Mouse (Mus musculus): ENCODE data around the gene Lap3. TPM values are rescaled to one million over a fixed set of nuclear protein-coding genes. Genes with fewer than 3 reads are reported as not detected.

The Lap3 gene
- total RNA-seq, 2 experiments from 2014 or later: 48.2 to 51.6 TPM

DNA sequence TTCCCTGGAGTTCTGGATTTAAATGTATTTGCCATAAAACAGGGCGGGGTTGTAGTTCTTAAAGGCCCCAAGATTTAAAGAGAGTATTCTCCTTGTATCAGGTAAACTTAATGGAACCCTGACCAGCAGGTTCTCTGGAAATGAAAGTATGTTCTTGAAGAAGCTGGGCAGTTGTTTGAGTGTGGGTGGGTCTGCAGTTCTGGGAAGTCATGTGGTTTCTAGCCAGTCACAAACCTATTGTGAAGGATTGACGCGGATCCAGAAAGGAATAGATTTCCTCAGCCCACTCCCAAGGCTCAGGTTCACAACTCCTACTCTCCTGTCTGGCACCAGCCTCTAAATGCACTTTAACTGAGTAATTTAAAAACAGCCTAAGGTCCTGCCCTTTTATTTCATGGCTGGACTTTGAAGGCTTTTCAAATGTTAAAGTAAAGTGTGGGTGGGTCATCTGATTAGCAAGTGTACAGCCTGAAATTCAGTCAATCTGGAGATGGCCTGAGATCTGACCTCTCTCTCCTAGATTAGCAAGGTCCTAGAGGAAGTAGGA lies 2.3 kb downstream of the Lap3 start:
- DNase-seq (ENCODE audit: low spot score in 2 of 2): no peak

- no peak for DNase-seq (ENCODE audit: low spot score in 2 of 2)
Observed at GRCm38 (mm10) chr5:45496042-45496441, 2.9 kb downstream of the Lap3 start.

DNA sequence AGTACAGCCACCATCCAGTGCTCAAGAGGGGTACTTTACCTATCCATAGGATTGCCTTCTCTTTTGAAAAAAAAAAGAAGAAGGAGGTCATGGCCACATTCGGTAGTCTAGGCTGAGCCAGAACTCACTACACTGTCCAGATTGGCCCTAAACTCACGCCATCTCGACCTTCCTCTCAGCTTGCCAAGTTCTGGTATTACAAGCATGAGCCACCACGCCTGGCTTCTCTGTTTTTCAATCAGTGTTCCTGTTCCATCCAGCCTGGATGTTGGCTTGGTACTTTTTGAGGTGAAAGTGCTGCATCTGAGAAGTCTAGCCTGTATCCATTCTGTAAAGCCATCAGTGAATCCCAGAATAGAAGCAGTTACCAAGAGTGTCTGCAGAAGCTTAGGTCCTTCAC lies 3.3 kb downstream of the Lap3 start:
- no peak for DNase-seq (ENCODE audit: low spot score in 2 of 2)

GRCm38 (mm10) chr5:45496930-45497550 lies 3.9 kb downstream of the Lap3 start:
- DNase-seq (ENCODE audit: low spot score in 2 of 2): no peak

DNA sequence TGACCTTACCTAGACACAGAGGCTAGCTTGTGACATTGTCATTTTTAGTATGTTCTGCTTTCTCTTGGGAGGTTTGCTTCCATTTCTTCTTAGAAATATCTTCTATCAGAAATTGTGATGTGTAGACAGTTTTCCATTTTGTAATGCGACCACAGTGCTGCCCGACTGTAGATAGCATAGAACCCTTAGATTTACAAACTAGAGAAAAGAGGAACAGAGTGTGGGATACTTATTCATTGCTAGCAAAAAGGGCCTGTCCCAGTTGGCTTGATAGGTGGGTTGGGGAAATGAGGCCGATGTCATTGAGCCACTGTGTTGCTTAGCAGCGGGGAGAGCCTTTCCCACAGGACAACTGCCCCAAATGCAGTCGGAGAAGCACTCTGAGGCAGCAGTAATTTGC lies 4.4 kb downstream of the Lap3 start:
- DNase-seq (ENCODE audit: low spot score in 2 of 2): no peak

DNA sequence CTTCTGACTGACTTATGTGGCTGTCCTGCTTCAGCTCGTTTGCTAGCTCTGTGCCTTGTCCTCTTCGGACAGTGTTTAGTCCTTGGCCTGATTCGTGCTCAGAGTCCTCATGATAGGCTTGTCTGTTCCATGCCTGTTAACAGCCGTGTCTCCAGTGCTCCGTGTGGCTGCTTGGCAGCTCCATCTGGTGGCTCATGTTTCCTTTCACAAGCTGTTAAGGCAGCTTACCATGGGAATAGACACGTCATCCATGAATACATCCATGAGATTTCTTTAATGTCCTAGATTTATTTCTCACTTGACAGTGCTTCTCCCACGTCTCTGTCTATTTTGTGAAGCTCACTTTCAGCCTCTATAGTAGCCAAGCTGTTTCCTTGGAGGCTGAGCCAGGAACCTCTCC lies 16.9 kb downstream of the Lap3 start:
- no peak for DNase-seq (ENCODE audit: low spot score in 2 of 2)

- DNase-seq (ENCODE audit: low spot score in 2 of 2): no peak
Observed at GRCm38 (mm10) chr5:45512908-45513307, 19.7 kb downstream of the Lap3 start.

GRCm38 (mm10) chr5:45513511-45513910 lies 20.3 kb downstream of the Lap3 start:
- DNase-seq (ENCODE audit: low spot score in 2 of 2): no peak

DNA sequence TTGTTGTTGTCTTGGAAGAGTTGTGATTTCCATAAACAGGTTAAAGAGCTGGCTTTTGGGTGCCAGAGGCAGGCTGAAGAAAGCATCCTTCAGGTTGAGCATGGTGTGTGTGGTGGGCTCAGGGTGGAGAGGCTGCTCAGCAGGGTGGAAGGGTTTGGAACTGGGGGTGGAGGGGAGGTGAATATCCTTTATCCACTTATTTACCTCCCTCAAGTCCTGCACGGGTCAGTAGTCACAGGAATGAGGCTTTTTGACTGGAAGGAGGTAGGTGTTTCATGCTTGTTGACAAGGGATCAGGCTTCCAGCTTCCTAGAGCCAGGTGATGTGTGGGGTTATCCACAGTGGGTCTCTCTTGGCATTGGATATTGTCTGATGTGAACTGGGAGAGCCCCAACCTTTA lies 21.4 kb downstream of the Lap3 start:
- no peak for DNase-seq (ENCODE audit: low spot score in 2 of 2)

DNA sequence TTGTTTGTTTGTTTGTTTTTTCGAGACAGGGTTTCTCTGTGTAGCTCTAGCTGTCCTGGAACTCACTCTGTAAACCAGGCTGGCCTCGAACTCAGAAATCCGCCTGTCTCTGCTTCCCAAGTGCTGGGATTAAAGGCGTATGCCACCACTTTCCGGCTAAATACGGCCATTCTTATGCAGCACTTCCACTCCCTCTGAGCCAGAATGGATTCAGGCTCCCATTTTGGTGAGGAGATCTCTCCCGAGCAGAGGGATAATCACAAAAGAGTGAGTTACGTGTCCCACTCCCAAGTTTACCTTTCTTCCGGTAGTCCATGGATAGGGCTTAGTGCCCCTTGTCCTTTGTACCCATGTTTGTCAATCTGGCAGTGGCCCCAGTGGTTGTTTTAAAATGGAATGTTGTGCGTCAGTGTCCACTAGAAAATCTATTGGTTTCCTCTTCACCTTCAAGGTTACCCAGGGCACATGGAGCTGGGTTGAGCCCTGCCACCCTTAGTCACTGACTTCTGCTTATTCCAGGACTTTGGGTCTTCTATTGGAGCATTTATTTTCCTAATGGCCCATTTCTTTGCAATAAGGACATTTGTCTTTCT lies 22.1 kb downstream of the Lap3 start:
- DNase-seq (ENCODE audit: low spot score in 2 of 2): no peak

GRCm38 (mm10) chr5:45519960-45520808 lies 27.0 kb downstream of the Lap3 start, which contains the start of gene Med28:
Gene Med28 (plus strand): TSS chr5:45520229.
- DNase-seq (ENCODE audit: low spot score in 2 of 2): peak; percentile 93 to 96

- DNase-seq (ENCODE audit: low spot score in 2 of 2): no peak
Observed at GRCm38 (mm10) chr5:45520809-45521110, 27.6 kb downstream of the Lap3 start.

GRCm38 (mm10) chr5:45521601-45522000 lies 28.4 kb downstream of the Lap3 start:
- DNase-seq (ENCODE audit: low spot score in 2 of 2): no peak

- DNase-seq (ENCODE audit: low spot score in 2 of 2): no peak
Observed at GRCm38 (mm10) chr5:45525101-45525500, 31.9 kb downstream of the Lap3 start.

- no peak for DNase-seq (ENCODE audit: low spot score in 2 of 2)
Observed at GRCm38 (mm10) chr5:45526338-45526737, 33.2 kb downstream of the Lap3 start.

GRCm38 (mm10) chr5:45529696-45530095 lies 36.5 kb downstream of the Lap3 start:
- no peak for DNase-seq (ENCODE audit: low spot score in 2 of 2)

DNA sequence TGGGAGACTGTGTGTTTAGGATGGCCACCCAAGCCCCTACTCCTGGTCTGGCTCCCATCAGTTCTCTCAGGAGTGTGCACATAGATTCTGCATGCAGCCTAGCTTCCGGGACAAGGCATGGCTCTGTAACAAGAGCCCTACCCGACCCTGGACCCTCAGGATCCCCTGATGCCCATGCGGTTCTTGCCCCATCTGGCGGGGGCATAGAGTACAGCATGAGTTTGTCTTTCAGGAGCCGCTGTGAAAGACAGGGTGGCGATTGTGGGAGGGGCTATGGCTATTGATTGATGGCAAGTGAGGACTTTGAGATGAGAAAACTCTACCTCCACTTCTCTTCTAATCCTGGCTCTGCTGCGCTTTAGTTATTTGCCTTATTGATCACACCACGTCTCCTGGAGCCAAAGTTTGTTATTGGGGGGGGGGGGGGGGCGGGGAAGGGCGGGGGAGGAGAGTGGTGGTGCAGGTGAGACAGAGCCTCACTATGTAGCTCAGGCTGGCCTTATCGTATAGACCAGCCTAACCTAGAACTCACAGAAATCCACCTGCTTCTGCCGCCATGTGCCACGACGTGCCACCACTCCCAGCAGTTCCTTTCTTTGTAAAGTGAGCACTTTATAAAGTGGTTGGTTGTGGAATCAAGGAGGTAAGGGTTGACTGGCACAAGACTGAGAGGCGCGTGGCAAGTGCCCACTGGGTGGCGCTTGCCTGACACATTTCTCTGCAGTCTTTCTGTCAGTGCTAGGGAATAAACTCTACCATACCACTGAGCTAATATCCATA lies 41.3 kb downstream of the Lap3 start:
- DNase-seq (ENCODE audit: low spot score in 2 of 2): peak; percentile 71 to 76

DNA sequence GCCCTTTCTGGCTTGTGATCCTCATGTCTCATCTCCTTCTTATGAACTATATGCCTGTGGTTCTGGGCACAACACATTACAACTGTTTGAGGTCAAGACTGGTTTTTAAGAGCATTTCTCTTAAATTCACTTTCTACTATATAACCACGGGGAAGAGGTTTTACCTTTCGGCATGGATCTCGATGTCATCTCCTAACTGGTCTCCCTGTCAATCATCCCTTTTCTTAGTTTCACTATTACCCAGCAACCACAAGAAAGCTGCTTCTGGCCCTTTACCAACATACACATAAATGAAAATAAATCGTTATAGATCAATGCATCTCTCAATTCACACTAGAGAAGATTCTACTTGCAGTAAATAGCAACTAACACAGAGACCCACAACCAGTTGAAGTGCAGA lies 42.0 kb downstream of the Lap3 start:
- no peak for DNase-seq (ENCODE audit: low spot score in 2 of 2)

DNA sequence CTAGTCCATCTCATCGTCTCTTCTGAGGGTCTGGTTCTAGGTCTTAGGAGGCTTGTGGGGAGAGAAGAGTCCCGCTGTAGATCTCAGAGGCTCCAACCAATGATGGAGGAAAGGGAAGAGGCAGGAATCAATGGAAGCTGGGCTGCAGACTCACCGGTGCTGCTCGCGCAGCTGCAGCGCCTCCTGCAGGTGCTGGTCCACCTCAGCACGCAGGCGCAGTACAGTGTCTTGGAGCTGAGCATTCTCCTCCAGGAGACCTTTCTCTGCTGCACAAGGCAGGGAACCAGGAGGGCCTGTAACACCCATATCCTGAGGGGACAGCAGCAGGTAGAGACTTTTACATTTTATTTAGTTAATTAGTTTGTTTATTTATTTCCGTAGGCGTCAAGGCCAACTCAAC lies 46.3 kb downstream of the Lap3 start:
- no peak for DNase-seq (ENCODE audit: low spot score in 2 of 2)

DNA sequence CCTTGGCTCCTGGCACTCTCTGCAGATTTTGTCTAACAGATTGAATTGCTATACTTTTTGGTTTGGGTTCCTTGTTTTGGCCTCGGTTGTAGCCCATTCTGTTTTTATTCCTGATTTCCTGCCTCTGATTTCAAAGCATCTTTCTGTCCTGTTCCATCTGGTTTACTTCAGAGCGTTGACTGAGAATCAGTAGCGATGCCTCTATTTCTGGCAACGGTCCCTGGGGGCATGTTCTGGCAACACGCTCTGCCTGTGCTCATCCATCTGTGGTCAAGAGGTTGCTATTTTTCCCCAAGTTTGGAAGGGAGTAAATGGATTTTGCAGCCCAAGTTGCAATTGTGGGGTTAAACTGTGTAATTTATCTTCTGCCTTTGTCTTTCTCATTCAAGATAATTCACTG lies 50.2 kb downstream of the Lap3 start:
- no peak for DNase-seq (ENCODE audit: low spot score in 2 of 2)

DNA sequence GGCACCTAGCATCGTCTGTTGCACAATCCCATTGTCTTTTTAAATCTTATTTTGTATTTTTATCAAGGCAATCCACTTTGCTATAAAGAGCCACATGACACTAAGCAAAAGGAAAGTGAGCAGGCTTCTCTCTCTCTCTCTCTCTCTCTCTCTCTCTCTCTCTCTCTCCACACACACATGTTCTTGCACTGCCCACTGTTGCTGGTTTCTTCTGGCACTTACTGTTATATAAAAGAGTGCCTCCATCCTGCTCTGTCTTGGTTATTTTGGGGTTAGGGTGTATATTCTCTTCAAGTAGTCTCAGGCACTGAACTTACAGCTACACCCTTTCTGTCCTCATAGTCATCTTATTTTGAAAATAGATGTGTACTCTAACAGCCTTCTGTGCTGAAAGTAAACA lies 56.4 kb downstream of the Lap3 start:
- DNase-seq (ENCODE audit: low spot score in 2 of 2): no peak

Data from layer of hippocampus, postnatal 10 days (tissue).